Mouse (Mus musculus) cerebellum, adult 18-20 months (tissue): ENCODE results near the gene Tchp.

Experiments
- DNase-seq, 2 experiments: peaks; one replicate each; pipeline ENCODE4 v3.0.0; 2021

Gene Tchp

DNA sequence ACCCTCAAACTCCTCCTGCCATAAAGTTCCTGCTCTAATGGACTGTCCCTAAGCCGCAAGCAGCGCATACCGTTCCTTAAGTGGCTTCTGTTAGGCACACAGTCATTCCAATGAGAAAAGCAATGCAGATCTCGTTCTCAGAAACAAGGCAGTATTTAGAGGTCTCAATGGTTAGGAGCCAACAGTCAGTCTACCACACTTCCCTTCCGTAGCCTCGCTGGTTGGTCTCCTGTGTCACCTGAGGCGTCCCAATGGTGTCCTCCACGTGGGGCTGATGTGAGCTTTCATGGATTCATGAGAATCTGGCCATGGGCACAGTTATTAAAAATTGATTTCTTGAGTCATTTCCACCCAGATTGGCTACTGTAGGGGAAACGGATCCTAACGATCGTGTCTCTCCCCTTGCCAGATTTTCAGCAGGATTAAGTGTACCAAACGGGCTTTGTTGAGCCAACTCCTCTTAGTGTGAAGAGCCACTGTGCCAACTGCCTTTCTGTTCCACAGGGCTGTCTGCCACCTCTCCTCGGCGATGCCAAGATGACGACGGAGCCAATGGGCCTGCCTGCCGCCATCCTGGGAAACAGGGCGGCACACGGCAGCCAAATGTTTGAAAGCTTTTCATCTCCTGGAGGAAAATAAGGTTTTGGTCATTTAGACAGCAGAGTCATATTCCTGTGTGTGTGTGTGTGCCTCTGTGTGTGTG is 9.4 kb upstream of the Tchp start:
- peak; percentile 93 to 96 for DNase-seq

DNA sequence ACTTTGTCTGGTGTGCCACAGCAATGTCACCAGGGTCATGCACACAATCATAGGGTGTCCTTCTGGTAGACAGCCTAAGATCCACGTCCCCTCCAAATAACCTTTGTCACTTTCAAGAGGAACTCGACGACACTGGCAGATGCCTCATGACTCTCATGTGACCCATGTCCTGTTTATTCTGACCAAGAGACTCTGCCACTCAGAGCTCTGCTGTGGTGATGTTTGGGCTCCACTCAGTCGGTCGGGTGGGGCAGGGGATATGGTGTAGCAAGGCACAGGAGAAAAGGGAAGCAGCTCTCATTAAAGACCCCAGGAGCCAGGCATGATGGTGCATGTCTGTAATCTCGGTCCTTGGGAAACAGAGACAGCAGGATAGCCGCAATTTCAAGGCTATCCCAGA is 8.5 kb upstream of the Tchp start:
- no peak for DNase-seq

DNA sequence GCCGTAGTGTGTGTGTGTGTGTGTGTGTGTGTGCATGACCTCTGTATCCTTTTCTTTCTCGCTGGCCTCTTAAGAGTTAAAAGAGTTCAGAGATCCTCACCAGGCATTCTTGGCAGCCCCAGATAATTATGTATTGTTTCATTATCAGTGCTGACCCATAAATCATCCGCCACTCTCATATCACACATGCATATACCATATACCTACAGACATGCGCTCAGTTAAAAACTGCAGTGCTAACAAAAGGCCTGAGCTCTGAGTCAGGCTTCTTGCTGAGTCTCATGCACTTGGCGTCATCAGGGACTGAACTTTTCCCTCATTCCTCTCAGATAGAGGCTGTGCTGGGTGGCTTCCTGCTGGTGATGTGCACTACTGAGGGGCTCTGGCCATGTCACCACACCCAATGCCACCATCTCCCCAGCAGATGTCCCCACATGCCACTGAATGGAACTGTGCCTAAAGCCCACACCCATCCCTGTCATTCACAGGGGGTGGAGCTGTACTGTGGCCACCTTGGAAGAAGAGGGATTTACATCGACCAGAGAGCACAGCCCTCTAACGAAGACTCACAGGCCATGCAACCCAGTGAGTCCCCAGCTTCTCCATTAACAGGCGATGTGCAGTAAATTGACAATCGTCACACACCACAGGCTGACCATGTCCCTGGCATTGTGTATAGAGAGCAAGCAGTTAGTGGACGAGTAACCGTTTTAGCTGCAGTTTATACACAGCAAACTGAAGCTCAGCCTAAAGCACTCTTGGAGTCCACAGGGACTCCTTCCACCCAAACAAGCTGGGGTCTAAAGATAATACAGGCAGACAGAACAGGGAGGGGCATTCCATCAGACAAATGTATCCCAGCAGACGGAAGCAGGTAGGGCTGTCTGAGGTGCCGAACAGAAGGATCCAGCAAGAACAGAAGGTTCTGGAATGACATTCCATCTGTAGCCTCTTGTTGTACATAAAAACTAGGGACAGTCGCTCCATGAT is 4.9 kb upstream of the Tchp start:
- peak in 1 of 2 experiments; percentile 28 for DNase-seq

DNA sequence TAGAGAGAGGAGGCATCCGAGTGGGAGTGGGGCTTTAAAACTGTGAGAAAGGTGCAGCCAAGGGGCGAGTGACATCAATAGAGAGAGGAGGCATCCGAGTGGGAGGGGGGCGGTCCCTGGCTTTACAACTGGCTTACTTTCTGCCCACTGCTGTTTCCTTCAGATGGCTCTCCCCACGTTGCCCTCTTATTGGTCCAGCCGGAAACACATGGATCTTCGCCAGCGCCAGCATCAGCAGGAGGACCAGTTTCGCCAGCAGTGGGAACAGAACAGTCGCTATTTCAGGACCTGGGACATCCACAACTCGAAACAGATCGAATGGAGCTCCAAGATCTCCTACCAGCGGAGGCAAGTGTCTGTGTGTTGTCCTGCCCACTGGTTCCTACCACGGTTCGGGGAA is 931 bp downstream of the Tchp start:
- DNase-seq, result peak; percentile 58 to 64

DNA sequence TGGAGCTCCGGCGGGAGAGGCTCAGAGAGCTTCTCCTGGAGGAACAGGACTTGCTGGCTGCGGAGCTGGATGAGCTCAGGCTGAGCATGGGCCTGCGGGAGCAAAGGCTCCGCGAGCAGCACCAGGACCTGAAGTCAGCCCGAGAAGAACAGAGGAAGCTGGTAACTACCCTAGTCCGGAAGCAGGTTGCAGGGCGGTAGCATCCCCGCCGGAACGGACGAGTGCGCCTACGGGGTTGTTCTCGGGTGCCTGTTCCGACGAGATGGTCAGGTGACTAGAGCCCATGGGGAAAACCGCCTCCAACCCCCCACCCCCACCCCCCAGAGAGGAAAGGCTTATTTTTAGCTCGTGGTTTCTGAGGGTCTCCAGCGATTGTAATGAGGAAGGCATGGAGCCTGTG is 1.8 kb downstream of the Tchp start:
- DNase-seq, result no peak

DNA sequence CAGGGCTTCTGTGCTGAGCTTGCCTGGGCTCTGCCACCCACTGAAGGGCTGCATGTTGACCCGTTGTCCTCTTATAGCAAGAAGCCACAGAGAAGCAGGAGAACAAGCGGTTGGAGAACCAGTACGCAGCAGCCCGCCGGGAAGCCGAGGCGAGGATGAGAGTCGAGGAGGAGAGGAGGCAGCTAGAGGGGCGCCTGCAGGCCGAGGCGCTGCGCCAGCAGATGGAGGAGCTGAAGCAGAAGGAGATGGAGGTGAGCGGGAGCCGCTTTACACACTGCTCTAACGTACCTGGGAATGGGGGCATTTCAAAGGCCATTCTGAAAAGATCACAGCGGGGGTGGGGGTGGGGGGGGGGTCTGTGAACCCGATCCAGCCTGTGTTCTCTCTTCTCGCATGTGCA is 7.0 kb downstream of the Tchp start:
- no peak for DNase-seq

DNA sequence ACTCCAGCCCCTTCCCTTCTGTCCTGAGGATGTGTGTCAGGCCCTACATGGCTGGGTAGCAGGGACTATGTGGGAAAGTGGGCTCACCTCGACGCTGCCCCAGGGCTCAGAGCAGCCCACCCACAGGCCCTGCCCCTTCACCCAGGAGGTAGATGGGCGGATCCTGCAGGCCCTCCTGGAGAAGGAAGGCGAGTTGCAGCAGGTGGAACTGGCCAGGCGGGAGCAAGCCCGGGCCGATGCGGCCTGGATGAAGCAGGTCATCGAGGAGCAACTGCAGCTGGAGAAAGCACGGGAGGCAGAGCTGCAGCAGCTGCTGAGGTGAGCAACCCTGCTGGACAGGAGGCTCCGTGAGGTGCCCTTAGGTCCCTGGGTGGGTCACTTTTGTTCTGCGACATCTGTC is 9.7 kb downstream of the Tchp start:
- DNase-seq, result no peak

DNA sequence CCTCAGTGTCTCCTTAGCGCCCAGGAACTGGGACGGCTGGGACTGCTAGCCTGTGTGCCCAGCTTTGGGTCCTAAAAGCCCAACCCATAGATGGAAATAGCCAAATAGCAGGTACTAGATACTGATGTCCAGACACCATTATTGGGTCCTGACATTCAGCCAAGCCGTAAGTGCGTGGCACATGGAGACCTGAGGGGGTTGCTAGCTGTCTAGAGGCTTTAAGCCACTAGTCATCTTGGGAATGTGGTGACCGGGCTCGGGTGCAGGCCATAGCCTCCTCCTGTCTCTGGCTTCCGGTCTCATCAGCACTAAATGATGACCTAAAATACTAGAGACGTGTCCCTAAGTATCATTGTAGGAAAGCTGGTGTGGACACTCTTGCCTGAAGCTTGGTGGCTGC is 10.4 kb downstream of the Tchp start:
- DNase-seq, result no peak

DNA sequence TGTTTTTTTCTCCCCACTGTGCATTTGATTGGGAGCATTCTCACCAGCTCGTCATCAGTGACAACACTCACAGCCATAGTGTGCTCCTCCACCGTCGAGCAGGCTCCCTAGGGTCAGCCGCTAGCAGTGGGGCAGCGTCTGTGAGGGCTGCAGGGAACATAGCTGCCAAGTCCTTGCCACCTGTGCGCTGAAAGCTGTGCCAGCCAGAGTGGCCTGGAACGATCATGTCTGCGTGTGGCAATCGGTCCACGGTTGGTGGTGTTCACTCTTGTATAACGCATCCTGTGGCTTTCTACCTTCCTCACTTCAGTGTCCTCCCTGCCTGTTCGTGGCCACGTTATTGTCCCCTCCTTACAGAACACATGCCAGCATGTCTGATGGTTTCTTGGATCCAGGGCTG is 10.9 kb downstream of the Tchp start:
- peak; percentile 90 for DNase-seq

DNA sequence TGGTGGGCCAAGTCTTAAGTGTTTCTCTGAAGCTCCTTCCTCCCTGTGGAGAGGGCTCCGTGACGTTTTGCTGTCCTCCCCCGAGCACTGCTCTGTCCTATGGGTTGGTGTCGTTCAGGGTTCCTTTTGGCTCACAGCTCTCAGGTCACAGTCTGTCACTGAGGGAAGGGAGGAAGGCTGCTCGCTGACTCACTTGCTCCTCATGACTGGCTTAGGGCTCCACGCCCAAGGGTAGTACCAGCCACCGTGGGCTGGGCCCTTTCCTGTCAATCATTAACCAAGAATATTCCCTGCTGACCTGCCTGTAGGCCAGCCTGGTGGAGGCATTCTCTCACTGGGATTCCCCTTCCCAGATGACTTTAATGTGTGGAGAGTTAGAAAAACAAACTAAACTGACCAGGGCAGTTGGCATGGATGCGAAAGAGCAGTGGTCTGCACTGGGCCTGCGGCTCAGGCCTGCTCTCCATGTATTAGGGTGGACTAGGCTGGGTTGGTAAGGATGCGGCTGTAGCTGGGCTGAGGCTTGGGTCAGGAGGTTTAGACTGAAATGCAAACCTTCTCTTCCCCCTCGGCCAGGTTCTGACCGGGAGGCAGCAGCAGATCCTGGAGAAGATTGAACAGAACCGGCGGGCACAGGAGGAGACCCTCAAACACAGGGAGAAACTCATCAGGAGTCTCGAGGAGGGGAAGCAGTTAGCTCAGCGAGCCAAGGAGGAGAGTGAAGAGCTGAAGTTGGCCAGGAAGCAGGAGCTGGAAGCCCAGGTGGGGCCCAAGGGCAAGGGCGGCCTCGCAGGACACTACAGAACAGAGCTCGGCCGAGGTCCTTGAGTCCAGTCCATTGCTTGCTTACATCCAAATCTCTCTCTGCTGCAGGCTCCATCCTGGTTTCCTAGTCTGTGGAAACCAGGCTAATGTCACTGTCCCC is 11.7 kb downstream of the Tchp start:
- DNase-seq, result peak; percentile 48 to 79

DNA sequence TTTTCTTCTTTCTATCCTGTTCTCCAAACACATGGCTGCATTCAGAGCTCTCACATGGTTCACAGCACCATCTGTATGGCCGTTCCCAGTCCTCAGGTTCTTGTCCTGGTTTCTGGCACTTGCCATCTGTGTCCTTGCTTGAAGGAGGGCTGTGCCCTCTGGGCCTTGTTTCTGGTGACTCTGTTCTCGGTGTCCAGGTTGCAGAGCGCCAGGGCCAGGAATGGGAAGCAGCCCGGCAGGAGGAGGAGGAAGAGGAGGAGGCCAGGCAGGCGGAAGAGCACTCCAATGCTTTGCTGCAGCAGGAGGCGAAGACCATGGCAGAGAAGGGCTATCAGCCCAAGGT is 12.3 kb downstream of the Tchp start:
- peak; percentile 49 to 59 for DNase-seq

DNA sequence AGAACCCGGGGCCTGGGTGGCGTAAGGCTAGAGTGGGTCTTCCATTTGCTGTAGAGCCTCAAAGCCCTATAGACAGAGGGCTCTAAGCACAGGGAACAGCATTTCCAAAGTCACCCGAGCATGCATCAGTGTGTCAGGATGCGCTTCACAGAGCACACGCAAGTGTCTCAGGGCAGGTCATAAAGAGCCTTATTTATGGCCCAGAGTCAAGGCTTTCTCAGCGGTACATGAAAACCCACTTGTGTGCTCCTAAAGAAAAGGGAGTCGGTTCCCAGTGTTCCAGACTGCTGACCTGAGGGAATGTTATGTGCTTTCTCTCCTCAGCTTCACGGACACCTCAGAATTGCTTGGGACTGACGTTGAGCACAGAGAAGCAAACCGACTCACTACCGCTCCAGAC is 13.2 kb downstream of the Tchp start:
- no peak for DNase-seq

DNA sequence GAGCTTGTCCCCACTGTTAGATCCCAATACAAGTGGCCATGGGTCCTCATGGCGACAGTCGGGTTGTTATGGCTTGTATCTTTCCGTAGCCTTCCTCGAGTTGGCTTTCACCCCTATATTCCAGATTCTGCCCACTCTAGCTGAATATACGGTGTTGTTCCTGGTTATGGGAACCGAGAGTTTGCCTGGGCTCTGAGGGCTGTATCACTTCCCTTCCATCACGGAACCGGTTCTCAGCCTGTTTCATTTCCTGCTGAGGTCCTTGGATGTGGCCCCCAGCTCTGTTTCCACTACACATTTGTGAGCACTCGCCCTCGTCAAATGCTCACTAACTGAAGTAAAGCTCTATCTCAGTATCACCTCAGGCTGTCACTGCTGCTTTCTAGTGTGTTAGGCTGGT is 14.4 kb downstream of the Tchp start:
- no peak for DNase-seq

DNA sequence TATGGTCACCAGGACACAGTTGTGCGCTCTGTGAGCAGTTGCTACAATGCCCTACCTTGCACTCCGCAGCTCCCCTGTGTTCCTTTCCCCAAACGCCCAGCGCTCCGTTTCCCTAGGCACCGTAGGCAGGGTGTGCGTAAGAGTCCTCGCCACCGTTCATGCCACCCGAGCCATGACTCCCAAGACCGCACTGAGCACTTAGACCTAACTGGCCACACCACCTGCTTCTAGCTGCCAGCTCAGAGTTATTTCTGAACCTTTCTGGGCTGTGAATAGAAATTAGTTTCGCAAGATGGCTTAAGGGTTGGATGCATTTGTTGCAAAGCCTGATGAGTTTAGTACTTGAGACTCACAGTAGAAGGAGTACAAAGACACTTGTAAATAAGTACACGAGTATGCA is 15.3 kb downstream of the Tchp start:
- DNase-seq, result no peak

DNA sequence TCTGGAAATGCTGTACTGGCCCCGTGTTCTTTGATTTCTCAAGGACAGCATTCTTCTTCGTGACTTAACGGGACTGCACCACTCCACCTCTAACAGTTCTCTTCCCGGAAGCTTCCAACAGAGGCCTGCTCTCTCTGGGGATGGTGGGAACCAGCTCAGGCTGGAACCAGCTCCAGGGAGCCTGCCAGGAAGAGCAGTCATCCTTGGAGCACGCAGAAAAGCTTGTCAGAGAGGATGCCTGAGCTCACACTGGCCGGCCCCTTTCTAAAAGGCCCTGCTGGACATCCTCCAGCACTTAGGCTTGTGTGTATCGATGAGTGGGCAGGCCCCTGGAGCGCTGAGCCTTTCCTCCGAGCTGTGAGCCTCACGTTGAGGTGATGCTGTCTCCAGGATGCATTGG is 20.6 kb downstream of the Tchp start:
- DNase-seq, result no peak

DNA sequence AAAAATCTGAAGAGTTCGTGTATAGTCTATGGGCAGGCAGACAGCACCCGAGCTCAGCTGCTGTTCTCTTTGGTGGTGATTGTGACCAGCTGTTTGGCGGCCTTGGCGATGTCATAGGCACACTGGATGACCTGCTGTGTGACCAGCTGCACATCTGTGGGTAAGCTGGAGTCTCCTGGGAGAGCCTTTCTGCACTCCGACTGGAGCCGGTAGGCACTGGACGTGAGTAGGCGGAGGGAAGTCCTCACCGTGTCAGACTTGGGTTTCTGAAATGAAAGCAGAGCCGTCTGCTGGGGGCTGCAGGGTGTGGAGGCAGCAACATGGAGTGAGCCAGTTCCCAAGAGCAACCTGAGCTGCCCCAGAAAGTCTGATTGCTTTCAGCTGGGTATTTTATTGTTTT is 22.6 kb downstream of the Tchp start:
- no peak for DNase-seq

DNA sequence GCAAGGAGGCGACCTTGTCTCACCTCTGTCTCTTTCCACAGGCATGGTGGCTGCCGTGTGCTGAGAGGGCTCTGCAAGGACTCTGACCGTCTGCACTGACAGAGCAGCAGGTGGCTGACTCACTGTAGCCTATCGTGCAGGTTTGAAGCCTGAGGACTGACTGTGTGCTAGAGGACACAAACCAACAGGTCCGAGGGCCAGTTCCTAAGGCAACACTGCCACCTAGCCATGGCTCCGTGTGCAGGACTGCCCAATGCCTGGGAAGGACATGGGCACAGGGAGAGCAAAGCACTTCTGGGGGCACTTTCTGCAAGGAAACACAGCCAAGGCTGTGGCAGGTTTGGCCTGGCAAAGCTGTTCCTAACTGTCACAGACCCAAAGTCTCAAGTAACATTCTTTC is 23.9 kb downstream of the Tchp start:
- no peak for DNase-seq

DNA sequence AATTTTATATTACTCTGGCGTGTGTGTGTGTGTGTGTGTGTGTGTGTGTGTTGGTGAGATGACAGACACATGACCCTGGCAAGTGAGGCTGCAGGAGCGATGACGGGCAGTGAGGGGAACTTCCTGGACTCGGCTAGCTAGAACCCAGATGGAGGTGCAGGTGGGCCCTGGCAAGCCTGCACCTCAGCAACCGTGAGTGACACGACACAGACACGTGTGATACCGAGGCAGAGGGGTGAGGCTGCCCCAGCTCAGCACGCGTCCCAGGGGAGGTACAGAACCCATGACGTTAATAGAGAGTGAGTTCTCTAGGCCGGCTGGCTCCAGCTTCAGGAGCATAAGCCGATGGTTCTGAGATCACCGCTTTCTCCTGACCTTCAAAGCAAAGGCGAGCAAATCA is 24.4 kb downstream of the Tchp start:
- peak in 1 of 2 experiments; percentile 48 for DNase-seq

DNA sequence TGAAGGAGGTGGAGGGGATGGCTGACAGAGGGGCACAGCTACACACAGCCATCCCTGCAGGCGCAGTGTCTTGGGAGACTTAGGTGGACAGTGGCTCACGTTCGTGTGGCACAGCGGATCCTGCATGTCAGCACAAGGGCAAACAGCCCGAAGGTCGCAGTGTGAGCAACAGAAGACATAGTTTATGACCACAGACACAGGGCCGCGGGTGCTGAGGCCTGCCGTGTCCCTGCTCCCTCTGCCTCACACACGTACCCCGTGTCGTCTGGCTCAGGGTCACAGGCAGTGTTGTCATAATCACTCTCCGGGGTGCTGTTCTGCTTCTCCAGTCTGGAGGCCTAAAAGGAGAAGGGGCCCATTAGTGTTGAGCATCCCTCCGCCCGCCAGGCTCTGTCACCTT is 26.0 kb downstream of the Tchp start:
- DNase-seq, result no peak

DNA sequence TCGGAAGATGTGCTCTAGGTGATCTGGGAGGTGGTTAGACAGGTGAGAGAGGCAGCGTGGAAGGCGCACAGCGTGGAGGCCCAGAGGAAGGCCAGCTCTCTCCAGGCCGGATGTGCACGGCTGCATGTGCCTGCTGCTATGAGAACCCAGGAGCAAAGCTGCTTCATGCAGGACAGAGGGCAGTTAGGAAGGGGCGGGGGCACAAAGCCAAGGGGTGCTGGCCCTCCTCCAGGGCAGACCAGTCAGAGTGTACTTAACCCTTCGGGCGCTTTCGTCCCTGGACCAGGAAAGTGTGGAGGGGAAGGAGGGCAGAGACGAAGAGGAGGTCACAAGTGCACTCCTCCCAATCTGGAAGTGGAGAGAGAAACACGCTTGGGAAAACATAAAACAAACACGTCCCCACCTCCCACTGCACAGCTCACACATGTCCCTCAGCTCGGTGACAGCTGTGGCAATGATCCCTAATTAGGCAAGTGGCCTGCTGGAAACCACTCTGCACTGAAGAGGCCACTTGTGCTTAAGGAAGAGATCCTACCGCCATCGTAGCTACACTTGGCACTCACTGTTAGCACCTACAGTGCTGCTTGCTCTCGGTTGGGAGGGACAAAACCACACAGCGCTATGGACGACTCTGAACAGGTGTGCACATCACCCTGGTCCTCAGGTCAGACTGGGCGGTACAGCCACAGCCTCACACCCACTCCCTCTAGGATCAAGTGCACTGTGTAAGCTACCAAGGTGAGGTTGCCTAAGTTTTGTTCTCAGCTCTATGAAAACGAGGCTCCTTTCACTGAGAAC is 29.7 kb downstream of the Tchp start:
- peak in 1 of 2 experiments; percentile 45 for DNase-seq

DNA sequence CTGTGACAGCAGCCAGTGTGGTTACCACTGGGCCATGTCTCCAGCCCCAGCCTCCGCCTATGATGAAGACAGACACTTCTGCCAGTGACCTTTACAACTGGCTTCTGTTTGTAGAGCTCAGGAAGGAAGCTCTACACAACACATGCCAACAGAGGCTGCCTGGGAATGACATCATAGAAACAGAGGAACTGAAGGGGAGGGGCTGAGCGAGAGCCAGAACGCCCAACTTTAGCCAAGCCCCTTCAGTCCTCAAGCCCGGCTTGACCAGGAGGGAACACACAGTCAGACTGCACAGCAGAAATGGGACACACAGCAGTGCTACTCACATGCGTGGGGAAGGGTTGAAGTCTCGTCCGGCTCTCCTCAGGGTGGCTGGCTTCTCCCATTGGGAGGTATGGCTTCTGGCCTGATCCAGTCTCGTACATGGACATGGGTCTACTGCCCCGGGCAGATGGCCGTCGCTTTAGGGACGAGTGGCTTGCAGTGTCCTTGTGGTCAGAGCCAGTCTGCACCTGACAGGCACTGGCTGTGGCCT is 31.2 kb downstream of the Tchp start:
- DNase-seq, result peak; percentile 55 to 56

DNA sequence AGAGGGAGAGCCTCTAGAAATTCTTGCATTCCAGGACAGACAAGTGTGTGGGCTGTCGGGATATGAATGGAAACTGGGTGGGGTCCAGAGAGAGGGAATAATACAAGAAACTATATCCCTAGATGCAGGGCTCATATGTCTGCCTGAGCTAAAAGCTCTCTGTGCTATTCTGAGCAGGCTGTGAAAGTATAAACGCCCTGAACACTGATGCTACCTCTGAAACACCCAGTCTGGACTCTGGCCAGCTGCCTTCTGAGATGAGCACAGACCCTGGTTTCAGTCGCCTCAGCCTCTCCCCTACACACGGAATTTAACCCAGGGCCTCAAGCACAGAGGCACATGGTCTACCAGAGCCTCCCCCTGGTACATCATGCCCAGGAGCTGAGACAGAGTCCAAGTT is 33.0 kb downstream of the Tchp start:
- no peak for DNase-seq
